Mouse (Mus musculus) forelimb bud, embryonic 11.5 days (tissue): ENCODE results near the gene Myo16.
A peak's percentile ranks its signal among the peaks of the same experiment; 100 is the strongest.

Source experiments
- DNase-seq: peaks from one replicate; pipeline ENCODE4 v3.0.0-alpha.2; 2012; ENCODE audit warnings: low read depth, low spot score

The Myo16 gene

GRCm38 (mm10) chr8:10625262-10625661 is 471.6 kb downstream of the Myo16 start:
- no peak for DNase-seq

GRCm38 (mm10) chr8:10628725-10629124 is 475.0 kb downstream of the Myo16 start:
- no peak for DNase-seq

- DNase-seq = no peak
Measured at GRCm38 (mm10) chr8:10629862-10630261, 476.2 kb downstream of the Myo16 start.

- no peak for DNase-seq
Measured at GRCm38 (mm10) chr8:10631006-10631405, 477.3 kb downstream of the Myo16 start.

GRCm38 (mm10) chr8:10632603-10633002 is 478.9 kb downstream of the Myo16 start:
- DNase-seq = no peak

GRCm38 (mm10) chr8:10633360-10634140 is 479.8 kb downstream of the Myo16 start:
- no peak for DNase-seq

- DNase-seq = no peak
Measured at GRCm38 (mm10) chr8:10634421-10634820, 480.7 kb downstream of the Myo16 start.

- DNase-seq = no peak
Measured at GRCm38 (mm10) chr8:10638871-10639270, 485.2 kb downstream of the Myo16 start.

- DNase-seq = no peak
Measured at GRCm38 (mm10) chr8:10640176-10640810, 486.6 kb downstream of the Myo16 start.

GRCm38 (mm10) chr8:10640859-10641258 is 487.1 kb downstream of the Myo16 start:
- no peak for DNase-seq

GRCm38 (mm10) chr8:10641343-10641742 is 487.6 kb downstream of the Myo16 start:
- DNase-seq = no peak

GRCm38 (mm10) chr8:10643244-10643643 is 489.5 kb downstream of the Myo16 start:
- DNase-seq = no peak

GRCm38 (mm10) chr8:10644481-10644880 is 490.8 kb downstream of the Myo16 start:
- DNase-seq = no peak

- DNase-seq = no peak
Measured at GRCm38 (mm10) chr8:10645740-10646139, 492.0 kb downstream of the Myo16 start.

GRCm38 (mm10) chr8:10646485-10646884 is 492.8 kb downstream of the Myo16 start:
- no peak for DNase-seq

- no peak for DNase-seq
Measured at GRCm38 (mm10) chr8:10651546-10652315, 498.0 kb downstream of the Myo16 start.

- no peak for DNase-seq
Measured at GRCm38 (mm10) chr8:10653282-10653681, 499.6 kb downstream of the Myo16 start.

GRCm38 (mm10) chr8:10654922-10655518 is 501.3 kb downstream of the Myo16 start:
- DNase-seq = no peak

GRCm38 (mm10) chr8:10663770-10664470 is 510.2 kb downstream of the Myo16 start:
- peak; percentile 63 for DNase-seq

- peak; percentile 21 for DNase-seq
Measured at GRCm38 (mm10) chr8:10664861-10665543, 511.3 kb downstream of the Myo16 start.

GRCm38 (mm10) chr8:10665821-10666283 is 512.1 kb downstream of the Myo16 start:
- DNase-seq = no peak
